Mouse (Mus musculus) forebrain, embryonic 15.5 days (tissue): ENCODE measurements around the gene Kcnq5. TPM values are rescaled to one million over a fixed set of nuclear protein-coding genes. Genes with fewer than 3 reads are reported as not detected.

Source experiments
- ATAC-seq: fragments of 200-750 bp; cut with Nextera tagmentation; replicated peaks from 2 replicates; pipeline ENCODE4 v1.8.0; 2017; ENCODE audit warnings: mild to moderate bottlenecking, moderate TSS enrichment, moderate library complexity
- H3K27ac ChIP-seq: fragments of 300-500 bp; sonication (generic); replicated peaks from 2 replicates; pipeline ENCODE4 v1.5.1; 2015; ENCODE audit warnings: mild to moderate bottlenecking, inconsistent platforms
- H3K27me3 ChIP-seq: fragments of 300-500 bp; sonication (generic); 2 replicates; pipeline ENCODE4 v1.6.1; 2015; ENCODE audit warnings: inconsistent platforms
- H3K36me3 ChIP-seq: fragments of 300-500 bp; sonication (generic); 2 replicates; pipeline ENCODE4 v1.6.1; 2015; ENCODE audit warnings: mild to moderate bottlenecking, inconsistent platforms
- H3K4me1 ChIP-seq: fragments of 300-500 bp; sonication (generic); 2 replicates; pipeline ENCODE4 v1.6.1; 2015; ENCODE audit warnings: inconsistent platforms
- H3K4me2 ChIP-seq: fragments of 300-500 bp; sonication (generic); replicated peaks from 2 replicates; pipeline ENCODE4 v1.6.1; 2015; ENCODE audit warnings: mild to moderate bottlenecking, inconsistent platforms
- H3K4me3 ChIP-seq: fragments of 300-500 bp; sonication (generic); 2 replicates; pipeline ENCODE4 v1.5.1; 2015; ENCODE audit warnings: mild to moderate bottlenecking, inconsistent platforms
- H3K9ac ChIP-seq: fragments of 300-500 bp; sonication (generic); replicated peaks from 2 replicates; pipeline ENCODE4 v1.6.1; 2015; ENCODE audit warnings: mild to moderate bottlenecking, inconsistent platforms
- H3K9me3 ChIP-seq: fragments of 300-500 bp; sonication (generic); 2 replicates; pipeline ENCODE4 v1.6.1; 2016; ENCODE audit warnings: inconsistent platforms
- WGBS: fragments of 180-500 bp; shearing (Covaris S2); methylation state at CpG from one replicate; pipeline ENCODE4 v1.1.7; 2015; ENCODE audit warnings: mixed read lengths; 5-methylcytosine and 5-hydroxymethylcytosine counted together
- polyA plus RNA-seq: library from polyadenylated mRNA; unstranded; fragments of >200 nt; fragmentation: Nextera tagmentation; extraction: Ambion mirVana; gene quantifications from 2 replicates; pipeline ENCODE4 v1.2.1, GENCODE M21; 2015

The Kcnq5 gene
- polyA plus RNA-seq, 1 experiment from 2014 or later, result 3.3 TPM

GRCm38 (mm10) chr1:21927182-21927581 lies 34.6 kb downstream of the Kcnq5 start:
- Histone ChIP-seq H3K4me3 (no peak overlapping the region), H3K9me3 (no peaks in the 10 kb centered on the region), H3K27me3 (no peaks in the 10 kb centered on the region), H3K9ac (no peak overlapping the region), H3K36me3 (no peaks in the 10 kb centered on the region), H3K4me2 (no peak overlapping the region), H3K27ac (no peak overlapping the region), H3K4me1 (no peaks in the 10 kb centered on the region)
- WGBS, result 79% methylated on average over 4 of the region's 4 CpGs
- ATAC-seq, result no peak

GRCm38 (mm10) chr1:21923293-21923642 lies 38.5 kb downstream of the Kcnq5 start:
- Histone ChIP-seq H3K4me3 (no peak overlapping the region), H3K36me3 (no peaks in the 10 kb centered on the region), H3K9ac (no peak overlapping the region), H3K4me2 (no peak overlapping the region), H3K27ac (peak overlapping the region; percentile 72), H3K27me3 (no peaks in the 10 kb centered on the region), H3K4me1 (no peaks in the 10 kb centered on the region), H3K9me3 (no peaks in the 10 kb centered on the region)
- peak; percentile 64; the same call in 1 of the 2 replicates for ATAC-seq
- WGBS, result 75% methylated on average over 1 of the region's 1 CpGs

- no peak overlapping the region for H3K9ac ChIP-seq
- no peak overlapping the region for H3K4me3 ChIP-seq
- no peak overlapping the region for H3K4me2 ChIP-seq
- peak; percentile 55; the same call in 1 of the 2 replicates for ATAC-seq
- no peaks in the 10 kb centered on the region for H3K27me3 ChIP-seq
- WGBS, result 66% methylated on average over 8 of the region's 8 CpGs
- H3K36me3 ChIP-seq, result no peaks in the 10 kb centered on the region
- no peaks in the 10 kb centered on the region for H3K4me1 ChIP-seq
- no peaks in the 10 kb centered on the region for H3K9me3 ChIP-seq
- peak overlapping the region; percentile 72 for H3K27ac ChIP-seq
Observed at GRCm38 (mm10) chr1:21922578-21923292, 39.0 kb downstream of the Kcnq5 start.

GRCm38 (mm10) chr1:21919276-21919675 lies 42.5 kb downstream of the Kcnq5 start:
- Histone ChIP-seq H3K4me1 (no peaks in the 10 kb centered on the region), H3K9ac (no peak overlapping the region), H3K4me2 (no peak overlapping the region), H3K27me3 (no peaks in the 10 kb centered on the region), H3K36me3 (no peaks in the 10 kb centered on the region), H3K4me3 (no peak overlapping the region), H3K27ac (no peak overlapping the region), H3K9me3 (no peaks in the 10 kb centered on the region)
- ATAC-seq, result no peak
- 58% methylated on average over 6 of the region's 6 CpGs for WGBS

GRCm38 (mm10) chr1:21896067-21896719 lies 65.5 kb downstream of the Kcnq5 start:
- WGBS, result 76% methylated on average over 5 of the region's 5 CpGs
- Histone ChIP-seq H3K36me3 (no peaks in the 10 kb centered on the region), H3K27ac (no peak overlapping the region), H3K27me3 (no peaks in the 10 kb centered on the region), H3K4me2 (no peak overlapping the region), H3K9me3 (no peaks in the 10 kb centered on the region), H3K4me3 (no peak overlapping the region), H3K4me1 (no peaks in the 10 kb centered on the region), H3K9ac (no peak overlapping the region)
- ATAC-seq, result no peak

GRCm38 (mm10) chr1:21883747-21884146 lies 78.0 kb downstream of the Kcnq5 start:
- no peaks in the 10 kb centered on the region for H3K9me3 ChIP-seq
- H3K9ac ChIP-seq, result no peak overlapping the region
- H3K36me3 ChIP-seq, result no peaks in the 10 kb centered on the region
- no peak overlapping the region for H3K4me3 ChIP-seq
- no peak for ATAC-seq
- no peak overlapping the region for H3K27ac ChIP-seq
- H3K4me2 ChIP-seq, result no peak overlapping the region
- 52% methylated on average over 3 of the region's 3 CpGs for WGBS
- H3K4me1 ChIP-seq, result no peaks in the 10 kb centered on the region
- no peaks in the 10 kb centered on the region for H3K27me3 ChIP-seq

- no peak for ATAC-seq
- Histone ChIP-seq H3K4me1 (no peaks in the 10 kb centered on the region), H3K27ac (no peak overlapping the region), H3K36me3 (no peaks in the 10 kb centered on the region), H3K4me3 (no peak overlapping the region), H3K9ac (no peak overlapping the region), H3K4me2 (no peak overlapping the region), H3K27me3 (no peaks in the 10 kb centered on the region), H3K9me3 (no peaks in the 10 kb centered on the region)
- 61% methylated on average over 4 of the region's 4 CpGs for WGBS
Observed at GRCm38 (mm10) chr1:21870889-21871288, 90.9 kb downstream of the Kcnq5 start.

GRCm38 (mm10) chr1:21868484-21868883 lies 93.3 kb downstream of the Kcnq5 start:
- no peak overlapping the region for H3K4me2 ChIP-seq
- no peaks in the 10 kb centered on the region for H3K4me1 ChIP-seq
- no peak overlapping the region for H3K4me3 ChIP-seq
- 56% methylated on average over 1 of the region's 1 CpGs for WGBS
- H3K9me3 ChIP-seq, result no peaks in the 10 kb centered on the region
- no peaks in the 10 kb centered on the region for H3K27me3 ChIP-seq
- 0 out of 2 replicates have a peak, but pooled peaks have one; percentile 29 for ATAC-seq
- H3K9ac ChIP-seq, result no peak overlapping the region
- H3K27ac ChIP-seq, result no peak overlapping the region
- H3K36me3 ChIP-seq, result no peaks in the 10 kb centered on the region

- Histone ChIP-seq H3K27ac (no peak overlapping the region), H3K9ac (no peak overlapping the region), H3K36me3 (no peaks in the 10 kb centered on the region), H3K4me2 (no peak overlapping the region), H3K4me1 (no peaks in the 10 kb centered on the region), H3K9me3 (no peaks in the 10 kb centered on the region), H3K4me3 (no peak overlapping the region), H3K27me3 (no peaks in the 10 kb centered on the region)
- no peak for ATAC-seq
- WGBS, result 64% methylated on average over 3 of the region's 3 CpGs
Observed at GRCm38 (mm10) chr1:21856399-21856798, 105.3 kb downstream of the Kcnq5 start.

- Histone ChIP-seq H3K27ac (no peak overlapping the region), H3K4me3 (no peak overlapping the region), H3K27me3 (no peaks in the 10 kb centered on the region), H3K36me3 (no peaks in the 10 kb centered on the region), H3K9me3 (no peaks in the 10 kb centered on the region), H3K9ac (no peak overlapping the region), H3K4me1 (no peaks in the 10 kb centered on the region), H3K4me2 (no peak overlapping the region)
- ATAC-seq, result no peak
- 46% methylated on average over 3 of the region's 3 CpGs for WGBS
Observed at GRCm38 (mm10) chr1:21838534-21838933, 123.2 kb downstream of the Kcnq5 start.

- ATAC-seq, result no peak
- H3K4me3 ChIP-seq, result no peak overlapping the region
- 86% methylated on average over 2 of the region's 2 CpGs for WGBS
Observed at GRCm38 (mm10) chr1:21837387-21837786, 124.4 kb downstream of the Kcnq5 start.

GRCm38 (mm10) chr1:21836337-21836736 lies 125.4 kb downstream of the Kcnq5 start:
- H3K27ac ChIP-seq, result no peak overlapping the region
- no peaks in the 10 kb centered on the region for H3K36me3 ChIP-seq
- 80% methylated on average over 3 of the region's 3 CpGs for WGBS
- no peak for ATAC-seq
- no peak overlapping the region for H3K4me3 ChIP-seq
- no peaks in the 10 kb centered on the region for H3K4me1 ChIP-seq
- no peak overlapping the region for H3K4me2 ChIP-seq
- no peak overlapping the region for H3K9ac ChIP-seq
- no peaks in the 10 kb centered on the region for H3K9me3 ChIP-seq
- no peaks in the 10 kb centered on the region for H3K27me3 ChIP-seq

More at GRCm38 (mm10) chr1:21837387-21837786, 124.4 kb downstream of the Kcnq5 start:
- Histone ChIP-seq H3K4me1 (no peaks in the 10 kb centered on the region), H3K36me3 (no peaks in the 10 kb centered on the region), H3K27ac (no peak overlapping the region), H3K27me3 (no peaks in the 10 kb centered on the region), H3K4me2 (no peak overlapping the region), H3K9me3 (no peaks in the 10 kb centered on the region), H3K9ac (no peak overlapping the region)
